Mouse (Mus musculus) megakaryocyte, embryonic 14.5 days (primary cell): Measurements from ENCODE around the gene Chmp3.

Source experiments
- FLI1 ChIP-seq: IDR thresholded peaks from 2 replicates; pipeline ENCODE4 v1.6.1; 2012; ENCODE audit warnings: low read length, inconsistent platforms, mixed read lengths
- GATA1 ChIP-seq: IDR thresholded peaks from 3 replicates; pipeline ENCODE4 v1.6.1; 2012; ENCODE audit warnings: mixed read lengths, low read length, inconsistent platforms, borderline replicate concordance

DNA sequence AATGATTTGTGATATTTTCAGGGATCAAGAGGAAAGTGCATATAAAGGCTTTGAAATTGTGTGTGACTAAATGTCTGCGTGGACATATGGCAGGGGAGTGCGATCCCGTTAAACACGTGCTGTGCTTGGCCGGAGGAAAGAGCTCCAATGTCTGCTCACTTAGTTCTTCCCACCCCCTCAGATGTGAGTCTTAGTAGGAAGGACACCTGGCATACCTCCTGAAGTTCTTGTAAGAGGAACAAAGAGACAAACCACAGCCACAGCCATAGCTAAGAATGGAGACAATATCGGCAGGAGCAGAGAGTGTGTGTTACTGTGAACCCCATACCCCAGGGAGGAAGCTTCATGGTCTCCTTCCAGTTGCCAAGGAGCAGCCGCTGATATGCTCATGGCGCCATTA is 13.4 kb upstream of the Chmp3 start:
- TF ChIP-seq GATA1 (no peak), FLI1 (no peak)
